Mouse (Mus musculus) embryonic fibroblast, embryonic 13.5 days (primary cell): ENCODE measurements around the gene Sh2d1b2.

Source experiments
- CTCF ChIP-seq: IDR thresholded peaks from 2 replicates; pipeline ENCODE4 v1.5.1; 2011; ENCODE audit warnings: mild to moderate bottlenecking, control low read depth, low read length, moderate library complexity, borderline replicate concordance; ENCODE audit not compliant: insufficient read depth
- POLR2A ChIP-seq: IDR thresholded peaks from 2 replicates; pipeline ENCODE4 v1.6.1; 2011; ENCODE audit warnings: low read depth, mild to moderate bottlenecking, control low read depth, low read length, moderate library complexity

DNA sequence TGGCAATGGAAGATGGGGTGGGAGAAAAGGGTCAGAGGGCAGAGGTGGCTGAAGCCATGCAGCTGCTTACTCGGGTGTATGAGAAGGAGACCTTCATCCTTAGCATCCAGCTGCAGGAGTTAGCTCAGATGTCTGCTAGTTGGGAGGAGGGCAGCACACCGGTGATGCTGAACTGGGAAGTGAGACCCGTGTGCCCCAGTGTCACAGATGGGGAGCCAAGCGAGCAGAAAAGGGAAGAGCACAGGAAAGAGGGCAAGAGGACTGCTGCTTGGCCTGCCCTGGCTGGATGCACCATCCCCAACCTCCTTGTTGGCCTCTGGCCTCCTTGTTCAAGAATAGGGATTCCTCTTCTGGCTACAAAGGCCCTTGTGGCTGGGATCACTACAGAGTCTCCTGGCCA is 66.9 kb downstream of the Sh2d1b2 start:
- TF ChIP-seq POLR2A (no peak), CTCF (no peak)
